Mouse (Mus musculus): ENCODE results near the gene Ccz1. TPM values are rescaled to one million over a fixed set of nuclear protein-coding genes. Genes with fewer than 3 reads are reported as not detected.
A peak's percentile ranks its signal among the peaks of the same experiment; 100 is the strongest.

Ccz1 gene
- total RNA-seq, 2 experiments from 2014 or later, result 33.8 to 33.9 TPM

DNA sequence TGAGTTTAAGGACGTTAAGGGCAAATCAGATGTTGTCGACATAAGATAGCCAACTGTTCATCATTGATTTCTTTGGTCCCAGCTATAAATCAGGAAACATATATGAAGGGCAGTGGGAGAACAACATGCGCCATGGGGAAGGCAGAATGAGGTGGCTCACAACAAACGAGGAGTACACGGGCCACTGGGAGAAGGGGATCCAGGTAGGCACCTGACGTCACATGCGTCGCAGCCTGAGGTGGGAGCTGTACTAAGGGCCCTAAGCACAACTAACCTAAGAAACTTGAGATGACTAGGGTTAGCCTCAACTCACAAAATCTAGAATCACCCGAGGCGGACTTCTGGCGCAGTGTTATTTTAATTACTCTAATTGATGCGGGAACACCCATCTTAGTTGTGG lies 66.3 kb downstream of the Ccz1 start:
- no peak for DNase-seq (ENCODE audit: low spot score in 2 of 2)

DNA sequence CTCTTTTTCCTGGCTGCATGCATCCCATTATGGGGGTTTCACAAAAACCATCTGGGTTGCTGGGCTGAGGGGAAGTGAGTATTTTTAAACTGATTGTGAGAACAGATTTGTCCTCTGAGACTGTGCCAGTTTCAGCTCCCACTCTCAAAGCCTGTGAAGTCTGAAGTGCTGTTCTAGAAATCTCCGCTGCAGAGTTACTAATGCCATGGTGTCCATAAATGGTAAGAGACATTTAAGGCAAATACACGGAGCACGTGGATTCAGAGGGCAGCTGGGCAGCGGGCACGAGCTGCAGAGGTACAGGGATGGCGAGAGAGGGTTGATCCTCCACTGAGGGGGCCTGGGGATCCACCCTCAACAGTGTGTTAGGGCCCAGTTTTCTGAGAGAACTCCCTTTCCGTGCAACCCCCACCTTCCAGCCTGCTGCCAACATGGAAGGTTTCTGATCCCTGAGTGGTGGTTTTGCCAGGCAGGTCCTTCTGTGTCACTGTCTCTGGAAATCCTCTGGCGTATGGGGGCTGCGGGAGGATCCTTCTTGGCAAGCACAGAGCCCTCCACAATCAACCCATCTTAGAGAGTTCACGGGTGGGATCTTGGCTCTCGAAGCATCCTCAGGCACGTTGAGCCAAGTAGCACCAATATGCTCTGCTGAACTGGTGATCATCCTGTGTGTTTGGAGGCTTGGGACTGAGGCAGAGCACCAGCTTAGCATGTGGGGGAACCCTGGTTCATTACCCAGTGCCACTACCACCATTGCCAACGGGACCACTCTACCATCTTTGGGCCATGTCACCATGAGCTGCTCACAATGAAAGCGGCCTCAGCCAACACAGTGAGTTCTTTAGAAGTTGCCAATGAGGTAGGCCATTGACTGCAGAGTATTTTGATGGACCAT lies 71.2 kb downstream of the Ccz1 start:
- peak; percentile 87 to 93 for DNase-seq (ENCODE audit: low spot score in 2 of 2)

- no peak for DNase-seq (ENCODE audit: low spot score in 2 of 2)
These were observed 73.1 kb downstream of the Ccz1 start for GRCm38 (mm10) chr5:143941588-143941987.

Other genes starting within 250 kb of the Ccz1 start
- gene Eif2ak1, start 197.1 kb downstream of the Ccz1 start, total RNA-seq (2021), result 10 to 100 TPM; 43.2 to 43.7 TPM
- not detected for gene Ankrd61, start 117.2 kb downstream of the Ccz1 start, total RNA-seq (2021)
- 10 to 100 TPM; 31.8 to 32.8 TPM for gene Aimp2, start 105.0 kb downstream of the Ccz1 start, total RNA-seq (2021)
- 10 to 100 TPM; 13.5 to 14.0 TPM for gene Pms2, start 104.9 kb downstream of the Ccz1 start, total RNA-seq (2021)
- gene Gm42421, start 86.7 kb downstream of the Ccz1 start, total RNA-seq (2021), result 1 to 10 TPM; 1.6 TPM
- 1 to 10 TPM; 2.5 to 2.8 TPM for gene Rsph10b, start 81.8 kb downstream of the Ccz1 start, total RNA-seq (2021)
- not detected for gene Ocm, start 11.8 kb upstream of the Ccz1 start, total RNA-seq (2021)
- gene Lmtk2, start 85.6 kb upstream of the Ccz1 start, total RNA-seq (2021), result 10 to 100 TPM; 94.4 to 98.9 TPM
- under 1 TPM in 1 of 2 experiments, not detected in 1; 0.17 TPM for gene Bhlha15, start 175.4 kb upstream of the Ccz1 start, total RNA-seq (2021)
- 100 to 1,000 TPM in 1 of 2 experiments, 10 to 100 TPM in 1; 97.3 to 113 TPM for gene Tecpr1, start 208.7 kb upstream of the Ccz1 start, total RNA-seq (2021)
- gene Bri3, start 229.6 kb upstream of the Ccz1 start, total RNA-seq (2021), result 10 to 100 TPM; 73.7 to 74.0 TPM

All from layer of hippocampus, adult 18-20 months (tissue).